Mouse (Mus musculus): ENCODE results near the gene Trip4. TPM values are rescaled to one million over a fixed set of nuclear protein-coding genes. Genes with fewer than 3 reads are reported as not detected.
"Not testable (repeated sequence)": the region's sequence is repeated elsewhere in the genome, so short reads cannot be mapped to it uniquely, and the experiment has no call there.

Trip4 gene
- polyA plus RNA-seq, 1 experiment, result 18.9 TPM

GRCm38 (mm10) chr9:65793086-65793485 lies 115.5 kb downstream of the Trip4 start:
- no peak overlapping the region for H3K27ac ChIP-seq (replicated peaks; ENCODE audit: low read depth, low read length)
- H3K4me3 ChIP-seq (ENCODE audit: insufficient read depth, low read depth, low read length), result no peak overlapping the region
- peaks cover 30% of the 10 kb centered on the region for H3K4me1 ChIP-seq (ENCODE audit: control insufficient read depth, insufficient read depth, insufficient read length, low read length)

- Histone ChIP-seq H3K27ac (replicated peaks; ENCODE audit: low read depth, low read length) (no peak overlapping the region), H3K4me3 (ENCODE audit: insufficient read depth, low read depth, low read length) (no peak overlapping the region), H3K4me1 (ENCODE audit: control insufficient read depth, insufficient read depth, insufficient read length, low read length) (peaks cover 35% of the 10 kb centered on the region)
These were observed 116.7 kb downstream of the Trip4 start for GRCm38 (mm10) chr9:65791846-65792245.

- no peak overlapping the region for H3K27ac ChIP-seq (replicated peaks; ENCODE audit: low read depth, low read length)
- no peak overlapping the region for H3K4me3 ChIP-seq (ENCODE audit: insufficient read depth, low read depth, low read length)
- H3K4me1 ChIP-seq (ENCODE audit: control insufficient read depth, insufficient read depth, insufficient read length, low read length), result peaks cover 35% of the 10 kb centered on the region
These were observed 117.5 kb downstream of the Trip4 start for GRCm38 (mm10) chr9:65791106-65791505.

GRCm38 (mm10) chr9:65789788-65790187 lies 118.8 kb downstream of the Trip4 start:
- no peak overlapping the region for H3K4me3 ChIP-seq (ENCODE audit: insufficient read depth, low read depth, low read length)
- H3K4me1 ChIP-seq (ENCODE audit: control insufficient read depth, insufficient read depth, insufficient read length, low read length), result peaks cover 35% of the 10 kb centered on the region
- H3K27ac ChIP-seq (replicated peaks; ENCODE audit: low read depth, low read length), result no peak overlapping the region

DNA sequence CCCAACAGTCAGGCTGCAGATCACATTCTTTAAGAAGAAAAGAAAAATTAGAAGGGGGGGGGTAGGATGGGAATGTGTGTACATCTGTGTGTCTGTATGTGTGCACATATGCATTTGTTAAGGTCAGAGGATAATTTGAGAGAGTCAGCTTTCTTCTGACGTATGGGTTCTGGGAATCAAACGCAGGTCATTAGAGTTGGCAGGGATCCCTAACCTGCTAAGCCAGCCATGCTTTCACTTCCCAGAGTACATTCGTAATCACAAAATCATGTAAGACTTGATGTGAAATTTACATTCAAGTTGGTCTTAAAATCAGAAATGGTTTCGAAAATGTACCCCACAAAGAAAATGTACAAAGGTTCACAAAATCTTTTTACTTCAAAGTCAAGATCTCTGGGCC lies 120.0 kb downstream of the Trip4 start:
- no peak overlapping the region for H3K4me3 ChIP-seq (ENCODE audit: insufficient read depth, low read depth, low read length)
- no peak overlapping the region for H3K27ac ChIP-seq (replicated peaks; ENCODE audit: low read depth, low read length)
- H3K4me1 ChIP-seq (ENCODE audit: control insufficient read depth, insufficient read depth, insufficient read length, low read length), result peaks cover 30% of the 10 kb centered on the region

DNA sequence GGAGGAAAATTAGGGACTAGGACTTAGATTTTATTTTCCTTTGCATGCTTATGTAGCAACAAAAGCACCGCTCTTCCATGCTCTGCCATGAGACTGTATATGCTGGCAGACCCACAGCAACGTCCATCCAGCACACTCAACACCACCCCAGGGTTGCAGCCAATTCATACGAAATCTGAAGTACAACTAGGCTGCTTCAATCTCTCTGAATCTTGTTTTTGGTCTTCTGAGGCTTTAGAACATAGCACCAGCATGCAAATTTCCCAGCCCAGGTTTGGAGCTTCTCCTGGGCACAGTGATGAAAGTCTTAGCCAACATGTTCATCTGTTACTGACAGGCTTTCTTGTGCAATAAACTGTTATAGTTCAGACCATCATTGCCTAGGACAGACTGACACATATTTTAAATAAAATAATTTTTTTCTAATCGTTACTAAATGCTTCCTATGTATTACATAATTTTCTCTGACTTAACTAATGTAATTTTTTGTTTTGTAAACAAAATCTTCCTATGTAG lies 120.7 kb downstream of the Trip4 start:
- Histone ChIP-seq H3K27ac (replicated peaks; ENCODE audit: low read depth, low read length) (no peak overlapping the region), H3K4me3 (ENCODE audit: insufficient read depth, low read depth, low read length) (no peak overlapping the region), H3K4me1 (ENCODE audit: control insufficient read depth, insufficient read depth, insufficient read length, low read length) (peaks cover 25% of the 10 kb centered on the region)

GRCm38 (mm10) chr9:65786885-65787787 lies 121.5 kb downstream of the Trip4 start:
- no peak overlapping the region for H3K27ac ChIP-seq (replicated peaks; ENCODE audit: low read depth, low read length)
- no peak overlapping the region for H3K4me3 ChIP-seq (ENCODE audit: insufficient read depth, low read depth, low read length)
- peaks cover 25% of the 10 kb centered on the region for H3K4me1 ChIP-seq (ENCODE audit: control insufficient read depth, insufficient read depth, insufficient read length, low read length)

- Histone ChIP-seq H3K4me3 (ENCODE audit: insufficient read depth, low read depth, low read length) (no peak overlapping the region), H3K4me1 (ENCODE audit: control insufficient read depth, insufficient read depth, insufficient read length, low read length) (peaks cover 20% of the 10 kb centered on the region), H3K27ac (replicated peaks; ENCODE audit: low read depth, low read length) (no peak overlapping the region)
These were observed 122.7 kb downstream of the Trip4 start for GRCm38 (mm10) chr9:65785772-65786368.

GRCm38 (mm10) chr9:65779619-65780018 lies 129.0 kb downstream of the Trip4 start:
- H3K4me3 ChIP-seq (ENCODE audit: insufficient read depth, low read depth, low read length); H3K4me1 ChIP-seq (ENCODE audit: control insufficient read depth, insufficient read depth, insufficient read length, low read length); H3K27ac ChIP-seq (replicated peaks; ENCODE audit: low read depth, low read length): not testable (repeated sequence)

Other genes starting within 250 kb of the Trip4 start
- 52.7 and 66.3 TPM in 2 replicates for gene Oaz2, start 240.8 kb downstream of the Trip4 start, polyA plus RNA-seq (2012; ENCODE audit: insufficient read depth, insufficient read length, missing spikeins)
- gene Zfp609, start 81.2 kb downstream of the Trip4 start, polyA plus RNA-seq (2012; ENCODE audit: insufficient read depth, insufficient read length, missing spikeins), result 8.8 and 12.2 TPM in 2 replicates
- gene Pclaf, start 18.6 kb downstream of the Trip4 start, polyA plus RNA-seq (2012; ENCODE audit: insufficient read depth, insufficient read length, missing spikeins), result not detected in 2 replicates
- gene Csnk1g1, start 130 bp upstream of the Trip4 start, polyA plus RNA-seq (2012; ENCODE audit: insufficient read depth, insufficient read length, missing spikeins), result 3.8 and 6.7 TPM in 2 replicates
- 139 and 189 TPM in 2 replicates for gene Ppib, start 151.4 kb upstream of the Trip4 start, polyA plus RNA-seq (2012; ENCODE audit: insufficient read depth, insufficient read length, missing spikeins)
- gene Snx22, start 160.9 kb upstream of the Trip4 start, polyA plus RNA-seq (2012; ENCODE audit: insufficient read depth, insufficient read length, missing spikeins), result 0.46 TPM in 1 of 2 replicates, not detected in the other
- gene Snx1, start 217.8 kb upstream of the Trip4 start, polyA plus RNA-seq (2012; ENCODE audit: insufficient read depth, insufficient read length, missing spikeins), result 35.6 and 40.3 TPM in 2 replicates
- gene Ciao2a, start 217.8 kb upstream of the Trip4 start, polyA plus RNA-seq (2012; ENCODE audit: insufficient read depth, insufficient read length, missing spikeins), result 122 and 146 TPM in 2 replicates
- 2.9 and 5.9 TPM in 2 replicates for gene Dapk2, start 249.4 kb upstream of the Trip4 start, polyA plus RNA-seq (2012; ENCODE audit: insufficient read depth, insufficient read length, missing spikeins)

Data from brown adipose tissue, adult 24 weeks (tissue).